Mouse (Mus musculus): ENCODE measurements around the gene Gm19345.

DNA sequence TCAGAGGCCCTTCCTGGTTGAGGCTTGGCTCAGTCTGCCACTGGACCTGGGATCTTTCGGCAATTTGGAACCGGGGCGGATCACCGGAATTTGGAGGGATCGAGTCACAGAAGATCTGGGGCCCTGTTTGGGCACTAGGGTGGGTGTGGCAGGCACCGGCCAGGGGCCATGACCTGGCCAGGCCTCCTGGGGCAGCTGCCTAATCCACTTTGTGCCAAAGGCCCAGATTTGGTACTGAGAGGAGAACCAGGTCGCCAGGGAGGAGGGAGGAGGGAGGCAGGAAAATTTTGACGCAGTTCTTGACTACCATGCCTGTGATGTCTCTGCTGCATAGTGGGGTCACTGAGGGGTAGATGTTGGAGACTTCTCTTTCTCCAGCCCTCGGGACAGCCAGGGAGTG, 9.4 kb downstream of the Gm19345 start, which contains the start of gene Ceacam16:
- TF ChIP-seq MAX (IDR thresholded peaks at IDR 0.05; ENCODE audit: low read depth) (no peak), POLR2A (IDR thresholded peaks at IDR 0.05; ENCODE audit: insufficient read length, low read depth) (no peak), CEBPB (IDR thresholded peaks at IDR 0.05; ENCODE audit: insufficient read depth, poor library complexity, severe bottlenecking) (no peak), USF1 (IDR thresholded peaks at IDR 0.05; ENCODE audit: low read depth) (no peak), TCF12 (IDR thresholded peaks at IDR 0.05; ENCODE audit: insufficient read depth, poor library complexity, severe bottlenecking) (no peak), MYOD1 (IDR thresholded peaks at IDR 0.05; ENCODE audit: control insufficient read depth in 1 of 3, insufficient read length in 2 of 3, low read depth in 2 of 3) (no peak), E2F4 (IDR thresholded peaks at IDR 0.05; ENCODE audit: insufficient read depth) (no peak), MYOG (IDR thresholded peaks at IDR 0.05; ENCODE audit: control insufficient read depth in 1 of 3, insufficient read depth in 1 of 3, insufficient read length in 2 of 3, low read depth in 2 of 3) (no peak), REST (IDR thresholded peaks at IDR 0.05; ENCODE audit: insufficient read depth, insufficient read length) (no peak), POLR2AphosphoS2 (IDR thresholded peaks at IDR 0.05; ENCODE audit: insufficient read length, low read depth) (no peak), SRF (IDR thresholded peaks at IDR 0.05; ENCODE audit: control insufficient read depth, insufficient read length, low read depth) (no peak), TCF3 (IDR thresholded peaks at IDR 0.05; ENCODE audit: insufficient read length, low read depth) (no peak)

All from myocyte (in vitro differentiated cells).